Mouse (Mus musculus) erythroblast, embryonic 14.5 days (primary cell): Measurements from ENCODE around the gene Kcnmb1. TPM values are rescaled to one million over a fixed set of nuclear protein-coding genes. Genes with fewer than 3 reads are reported as not detected.

Experiments used
- H3K27me3 ChIP-seq: 2 replicates; pipeline ENCODE4 v1.6.1; 2012; ENCODE audit warnings: inconsistent platforms; ENCODE audit not compliant: control insufficient read depth
- H3K36me3 ChIP-seq: 2 replicates; pipeline ENCODE4 v1.6.1; 2012; ENCODE audit warnings: mild to moderate bottlenecking, inconsistent platforms; ENCODE audit not compliant: control insufficient read depth
- H3K4me1 ChIP-seq: 2 replicates; pipeline ENCODE4 v1.6.1; 2012; ENCODE audit warnings: inconsistent platforms; ENCODE audit not compliant: control insufficient read depth
- H3K4me3 ChIP-seq: replicated peaks from 2 replicates; pipeline ENCODE3; 2012; ENCODE audit warnings: moderate library complexity, mild to moderate bottlenecking, inconsistent platforms
- H3K9me3 ChIP-seq: 2 replicates; pipeline ENCODE4 v1.6.1; 2012; ENCODE audit warnings: low read length, inconsistent platforms, mixed read lengths; ENCODE audit not compliant: control insufficient read depth
- GATA1 ChIP-seq: IDR thresholded peaks from 2 replicates; pipeline ENCODE4 v1.6.1; 2012; ENCODE audit warnings: low read length, inconsistent platforms, mixed read lengths
- TAL1 ChIP-seq: IDR thresholded peaks from 3 replicates; pipeline ENCODE4 v1.6.1; 2012; ENCODE audit warnings: low read length, inconsistent platforms, mixed read lengths
- polyA plus RNA-seq: library from polyadenylated mRNA; stranded (reverse); fragments of >175 nt; gene quantifications from 2 replicates; pipeline ENCODE4 v1.2.3, GENCODE M21; 2012

Kcnmb1 gene
- polyA plus RNA-seq, 1 experiment: not detected

GRCm38 (mm10) chr11:33980146-33980545, 17.3 kb downstream of the Kcnmb1 start:
- TF ChIP-seq GATA1: no peak
- TF ChIP-seq TAL1: no peak

GRCm38 (mm10) chr11:33986525-33986924, 23.7 kb downstream of the Kcnmb1 start:
- no peaks in the 10 kb centered on the region for H3K36me3 ChIP-seq
- TF ChIP-seq GATA1 (no peak), TAL1 (no peak)

More at GRCm38 (mm10) chr11:33980146-33980545, 17.3 kb downstream of the Kcnmb1 start:
- Histone ChIP-seq H3K36me3 (no peaks in the 10 kb centered on the region), H3K27me3 (no peaks in the 10 kb centered on the region), H3K4me1 (no peaks in the 10 kb centered on the region), H3K4me3 (no peak overlapping the region), H3K9me3 (no peaks in the 10 kb centered on the region)

GRCm38 (mm10) chr11:33990002-33990401, 27.2 kb downstream of the Kcnmb1 start:
- H3K27me3 ChIP-seq: peaks cover 2% of the 10 kb centered on the region; the same call in 1 of the 2 replicates
- H3K36me3 ChIP-seq: no peaks in the 10 kb centered on the region
- H3K4me1 ChIP-seq: no peaks in the 10 kb centered on the region
- no peak overlapping the region for H3K4me3 ChIP-seq
- no peaks in the 10 kb centered on the region for H3K9me3 ChIP-seq
- no peak for TF ChIP-seq GATA1
- no peak for TF ChIP-seq TAL1

More at GRCm38 (mm10) chr11:33986525-33986924, 23.7 kb downstream of the Kcnmb1 start:
- H3K4me3 ChIP-seq: no peak overlapping the region
- H3K9me3 ChIP-seq: no peaks in the 10 kb centered on the region
- H3K4me1 ChIP-seq: no peaks in the 10 kb centered on the region
- H3K27me3 ChIP-seq: no peaks in the 10 kb centered on the region

GRCm38 (mm10) chr11:33992938-33993337, 30.1 kb downstream of the Kcnmb1 start, which contains the start of gene Kcnip1:
TSS of gene Kcnip1 (minus strand) at chr11:33993152.
- Histone ChIP-seq H3K4me1 (no peaks in the 10 kb centered on the region), H3K9me3 (no peaks in the 10 kb centered on the region), H3K36me3 (no peaks in the 10 kb centered on the region), H3K27me3 (peaks cover 2% of the 10 kb centered on the region; the same call in 1 of the 2 replicates), H3K4me3 (no peak within 1 kb of the TSS)
- TF ChIP-seq TAL1 (no peak), GATA1 (no peak)

GRCm38 (mm10) chr11:33993496-33993895, 30.7 kb downstream of the Kcnmb1 start:
- no peaks in the 10 kb centered on the region for H3K4me1 ChIP-seq
- TF ChIP-seq GATA1 (no peak), TAL1 (no peak)
- H3K36me3 ChIP-seq: no peaks in the 10 kb centered on the region
- no peak overlapping the region for H3K4me3 ChIP-seq
- peaks cover 2% of the 10 kb centered on the region; the same call in 1 of the 2 replicates for H3K27me3 ChIP-seq
- no peaks in the 10 kb centered on the region for H3K9me3 ChIP-seq

- no peaks in the 10 kb centered on the region for H3K36me3 ChIP-seq
- no peaks in the 10 kb centered on the region for H3K27me3 ChIP-seq
- no peaks in the 10 kb centered on the region for H3K4me1 ChIP-seq
- TF ChIP-seq TAL1 (no peak), GATA1 (no peak)
- no peaks in the 10 kb centered on the region for H3K9me3 ChIP-seq
- H3K4me3 ChIP-seq: no peak overlapping the region
These were observed 35.4 kb downstream of the Kcnmb1 start for GRCm38 (mm10) chr11:33998244-33998643.

GRCm38 (mm10) chr11:34000416-34000815, 37.6 kb downstream of the Kcnmb1 start:
- no peaks in the 10 kb centered on the region for H3K36me3 ChIP-seq
- H3K4me1 ChIP-seq: no peaks in the 10 kb centered on the region
- H3K9me3 ChIP-seq: no peaks in the 10 kb centered on the region
- TF ChIP-seq TAL1 (no peak), GATA1 (no peak)
- H3K4me3 ChIP-seq: no peak overlapping the region
- no peaks in the 10 kb centered on the region for H3K27me3 ChIP-seq

GRCm38 (mm10) chr11:34001938-34002592, 39.3 kb downstream of the Kcnmb1 start:
- TF ChIP-seq TAL1 (no peak), GATA1 (no peak)
- H3K36me3 ChIP-seq: no peaks in the 10 kb centered on the region
- H3K27me3 ChIP-seq: no peaks in the 10 kb centered on the region
- no peak overlapping the region for H3K4me3 ChIP-seq
- H3K9me3 ChIP-seq: no peaks in the 10 kb centered on the region
- no peaks in the 10 kb centered on the region for H3K4me1 ChIP-seq

- no peaks in the 10 kb centered on the region for H3K9me3 ChIP-seq
- no peaks in the 10 kb centered on the region for H3K27me3 ChIP-seq
- no peak overlapping the region for H3K4me3 ChIP-seq
- no peaks in the 10 kb centered on the region for H3K4me1 ChIP-seq
- TF ChIP-seq TAL1 (no peak), GATA1 (no peak)
- H3K36me3 ChIP-seq: no peaks in the 10 kb centered on the region
These were observed 39.8 kb downstream of the Kcnmb1 start for GRCm38 (mm10) chr11:34002593-34002965.

- H3K27me3 ChIP-seq: no peaks in the 10 kb centered on the region
- peaks cover 9% of the 10 kb centered on the region for H3K4me1 ChIP-seq
- TF ChIP-seq GATA1: no peak
- TF ChIP-seq TAL1: no peak
- H3K36me3 ChIP-seq: no peaks in the 10 kb centered on the region
- H3K4me3 ChIP-seq: no peak overlapping the region
- H3K9me3 ChIP-seq: no peaks in the 10 kb centered on the region
These were observed 44.8 kb downstream of the Kcnmb1 start for GRCm38 (mm10) chr11:34007616-34008015.
